Mouse (Mus musculus) cortical plate, adult 2 months (tissue): Measurements from ENCODE around the gene Hectd1.

Source experiments
- CTCF ChIP-seq: fragments of 200-500 bp; IDR thresholded peaks from 2 replicates; pipeline ENCODE4 v1.5.1; 2011; ENCODE audit warnings: mild to moderate bottlenecking, control low read depth, low read length; ENCODE audit not compliant: insufficient read depth; ENCODE audit errors: extremely low read depth
- POLR2A ChIP-seq: fragments of 200-500 bp; IDR thresholded peaks from 2 replicates; pipeline ENCODE4 v1.6.1; 2011; ENCODE audit warnings: mild to moderate bottlenecking, low read length, control low read depth; ENCODE audit not compliant: insufficient read depth; ENCODE audit errors: extremely low read depth

DNA sequence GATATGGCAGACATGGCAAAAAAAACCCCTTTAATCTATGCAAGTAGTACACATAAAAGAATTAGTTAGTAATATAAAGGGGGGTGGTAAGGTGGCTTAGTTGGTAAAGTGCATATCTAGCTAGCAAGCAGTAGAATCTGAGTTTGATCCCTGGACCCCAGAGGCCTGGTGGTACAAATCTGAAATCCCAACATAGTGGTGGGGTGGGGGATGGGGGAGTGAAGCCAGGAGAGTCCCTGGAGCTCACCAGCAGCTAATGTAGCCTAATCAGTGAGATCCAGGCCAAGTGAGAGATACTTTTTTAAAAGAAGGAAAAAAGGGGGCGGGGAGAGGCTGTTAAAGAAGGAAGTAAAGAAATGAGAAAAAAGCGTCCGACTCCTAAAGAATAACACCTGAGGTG, 21.8 kb upstream of the Hectd1 start:
- no peak for TF ChIP-seq CTCF
- TF ChIP-seq POLR2A, result no peak
